Mouse (Mus musculus): Measurements from ENCODE around the gene Fndc3b. TPM values are rescaled to one million over a fixed set of nuclear protein-coding genes. Genes with fewer than 3 reads are reported as not detected.

Gene Fndc3b
- polyA plus RNA-seq, 1 experiment from 2014 or later = 12.3 TPM

DNA sequence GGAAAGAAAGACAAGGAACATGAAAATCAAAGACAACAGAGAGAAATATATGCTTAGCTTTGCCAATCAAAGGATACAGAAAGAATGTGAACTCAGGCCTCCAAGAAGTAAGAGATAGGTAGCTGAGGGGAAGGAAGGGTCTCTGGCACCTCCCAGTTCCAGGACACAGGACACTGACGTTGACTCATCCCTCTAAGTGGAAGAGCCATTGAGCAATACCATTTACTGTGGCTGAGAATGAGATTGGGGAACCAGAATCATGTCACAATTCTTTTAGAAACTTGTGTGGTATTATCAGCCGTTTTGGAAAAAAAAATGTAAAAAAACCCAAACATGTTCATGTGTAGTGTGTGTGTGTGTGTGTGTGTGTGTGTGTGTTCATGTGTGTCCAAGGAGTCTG, 31.0 kb upstream of the Fndc3b start:
- H3K27me3 ChIP-seq (replicated peaks; ENCODE audit: control insufficient read depth, insufficient read depth, low read length) = no peaks in the 10 kb centered on the region
- 42% methylated on average over 2 of the region's 2 CpGs for WGBS
- H3K4me3 ChIP-seq (ENCODE audit: low read depth, low read length) = no peak overlapping the region
- H3K9ac ChIP-seq (ENCODE audit: low read depth, low read length) = no peak overlapping the region
- no peak overlapping the region for H3K4me2 ChIP-seq
- H3K36me3 ChIP-seq (ENCODE audit: control insufficient read depth, insufficient read depth, low read length) = no peaks in the 10 kb centered on the region
- ATAC-seq (replicated peaks; ENCODE audit: low FRiP score) (no peak), DNase-seq (ENCODE audit: low spot score) (no peak)
- peaks cover 5% of the 10 kb centered on the region; the same call in 1 of the 2 replicates for H3K9me3 ChIP-seq (ENCODE audit: control insufficient read depth, low read length)
- H3K4me1 ChIP-seq (replicated peaks; ENCODE audit: control insufficient read depth, insufficient read depth, low read length) = no peaks in the 10 kb centered on the region
- no peak overlapping the region for H3K27ac ChIP-seq (ENCODE audit: low read depth, low read length)

DNA sequence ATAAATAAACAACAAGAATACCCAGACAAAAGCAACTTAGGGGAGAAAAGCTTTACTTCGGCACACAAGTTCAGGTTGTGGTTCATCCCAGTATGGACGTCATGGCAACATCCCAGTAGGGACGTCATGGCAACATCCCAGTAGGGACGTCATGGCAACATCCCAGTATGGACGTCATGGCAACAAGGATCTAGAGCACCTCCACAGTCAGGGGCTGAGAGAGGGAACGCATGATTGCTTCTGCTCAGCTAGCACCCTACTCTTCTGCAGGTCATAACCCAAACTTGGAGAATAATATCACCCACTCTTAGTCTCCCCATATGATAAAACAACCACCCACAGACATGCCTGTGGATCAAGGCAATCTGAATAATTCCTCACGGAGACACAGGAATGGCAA, 29.0 kb upstream of the Fndc3b start:
- WGBS = 79% methylated on average over 7 of the region's 7 CpGs
- Histone ChIP-seq H3K4me1 (replicated peaks; ENCODE audit: control insufficient read depth, insufficient read depth, low read length) (no peaks in the 10 kb centered on the region), H3K4me2 (no peak overlapping the region), H3K9me3 (ENCODE audit: control insufficient read depth, low read length) (no peaks in the 10 kb centered on the region), H3K36me3 (ENCODE audit: control insufficient read depth, insufficient read depth, low read length) (no peaks in the 10 kb centered on the region), H3K9ac (ENCODE audit: low read depth, low read length) (no peak overlapping the region), H3K4me3 (ENCODE audit: low read depth, low read length) (no peak overlapping the region), H3K27me3 (replicated peaks; ENCODE audit: control insufficient read depth, insufficient read depth, low read length) (no peaks in the 10 kb centered on the region), H3K27ac (ENCODE audit: low read depth, low read length) (no peak overlapping the region)
- DNase-seq (ENCODE audit: low spot score) = no peak
- ATAC-seq (replicated peaks; ENCODE audit: low FRiP score) = no peak

DNA sequence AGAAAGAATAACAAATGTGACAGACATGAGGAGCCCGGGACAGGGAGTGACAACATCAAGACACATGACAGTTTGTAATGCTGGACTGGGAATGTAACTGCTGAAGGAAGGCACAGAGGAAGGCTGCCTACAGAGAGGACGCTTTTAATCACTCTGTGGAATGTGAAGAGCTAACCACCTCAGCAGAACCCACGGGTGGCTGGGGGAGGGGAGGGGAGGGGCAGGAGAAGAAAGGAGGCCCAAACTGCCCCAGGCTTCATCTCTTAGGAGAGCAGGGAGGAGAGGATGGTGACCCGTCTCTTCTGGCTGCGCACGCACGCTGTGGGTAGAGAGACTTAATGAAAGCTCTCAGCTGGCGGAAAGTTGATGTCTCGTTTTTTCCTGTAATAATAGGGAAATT, 25.1 kb upstream of the Fndc3b start:
- H3K4me2 ChIP-seq = no peak overlapping the region
- no peaks in the 10 kb centered on the region for H3K4me1 ChIP-seq (replicated peaks; ENCODE audit: control insufficient read depth, insufficient read depth, low read length)
- 56% methylated on average over 9 of the region's 9 CpGs for WGBS
- DNase-seq (ENCODE audit: low spot score) = no peak
- no peaks in the 10 kb centered on the region for H3K9me3 ChIP-seq (ENCODE audit: control insufficient read depth, low read length)
- H3K27me3 ChIP-seq (replicated peaks; ENCODE audit: control insufficient read depth, insufficient read depth, low read length) = no peaks in the 10 kb centered on the region
- no peak overlapping the region for H3K27ac ChIP-seq (ENCODE audit: low read depth, low read length)
- no peaks in the 10 kb centered on the region for H3K36me3 ChIP-seq (ENCODE audit: control insufficient read depth, insufficient read depth, low read length)
- H3K9ac ChIP-seq (ENCODE audit: low read depth, low read length) = no peak overlapping the region
- H3K4me3 ChIP-seq (ENCODE audit: low read depth, low read length) = no peak overlapping the region
- ATAC-seq (replicated peaks; ENCODE audit: low FRiP score) = no peak

GRCm38 (mm10) chr3:27735113-27735512, 24.0 kb upstream of the Fndc3b start:
- Histone ChIP-seq H3K9ac (ENCODE audit: low read depth, low read length) (no peak overlapping the region), H3K36me3 (ENCODE audit: control insufficient read depth, insufficient read depth, low read length) (no peaks in the 10 kb centered on the region), H3K4me1 (replicated peaks; ENCODE audit: control insufficient read depth, insufficient read depth, low read length) (no peaks in the 10 kb centered on the region), H3K27ac (ENCODE audit: low read depth, low read length) (no peak overlapping the region), H3K4me2 (no peak overlapping the region), H3K9me3 (ENCODE audit: control insufficient read depth, low read length) (no peaks in the 10 kb centered on the region), H3K4me3 (ENCODE audit: low read depth, low read length) (no peak overlapping the region), H3K27me3 (replicated peaks; ENCODE audit: control insufficient read depth, insufficient read depth, low read length) (no peaks in the 10 kb centered on the region)
- no peak for ATAC-seq (replicated peaks; ENCODE audit: low FRiP score)
- 64% methylated on average over 5 of the region's 5 CpGs for WGBS
- DNase-seq (ENCODE audit: low spot score) = no peak

- Histone ChIP-seq H3K9me3 (ENCODE audit: control insufficient read depth, low read length) (no peaks in the 10 kb centered on the region), H3K4me2 (no peak overlapping the region), H3K27me3 (replicated peaks; ENCODE audit: control insufficient read depth, insufficient read depth, low read length) (no peaks in the 10 kb centered on the region), H3K4me3 (ENCODE audit: low read depth, low read length) (no peak overlapping the region), H3K36me3 (ENCODE audit: control insufficient read depth, insufficient read depth, low read length) (no peaks in the 10 kb centered on the region), H3K9ac (ENCODE audit: low read depth, low read length) (no peak overlapping the region), H3K27ac (ENCODE audit: low read depth, low read length) (peak overlapping the region; percentile 33; the same call in 1 of the 2 replicates), H3K4me1 (replicated peaks; ENCODE audit: control insufficient read depth, insufficient read depth, low read length) (no peaks in the 10 kb centered on the region; the same call in 1 of the 2 replicates)
- DNase-seq (ENCODE audit: low spot score) (no peak), ATAC-seq (replicated peaks; ENCODE audit: low FRiP score) (peak; percentile 80)
- WGBS = 60% methylated on average over 8 of the region's 8 CpGs
These were observed 18.0 kb upstream of the Fndc3b start for GRCm38 (mm10) chr3:27728798-27729782.

DNA sequence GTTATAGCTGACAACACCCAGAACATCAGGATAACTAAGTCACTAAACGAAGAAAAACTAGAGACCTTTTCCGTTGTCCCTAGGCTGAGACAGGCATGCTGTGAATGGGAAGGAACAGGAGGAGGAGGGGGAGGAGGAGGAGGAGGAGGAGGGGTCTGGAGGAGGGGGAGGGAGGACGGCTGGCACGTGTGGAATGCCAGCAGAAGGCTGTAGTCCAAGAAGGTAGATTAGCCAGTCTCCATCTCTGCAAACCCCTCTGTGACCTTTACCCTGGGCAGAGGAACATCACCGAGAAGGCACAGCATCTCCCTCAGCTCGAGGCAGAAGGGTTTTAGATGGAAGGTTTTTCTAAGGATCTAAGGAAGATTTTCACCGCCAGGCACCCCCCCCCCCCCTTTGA, 17.1 kb upstream of the Fndc3b start:
- ATAC-seq (replicated peaks; ENCODE audit: low FRiP score) (no peak), DNase-seq (ENCODE audit: low spot score) (no peak)
- H3K36me3 ChIP-seq (ENCODE audit: control insufficient read depth, insufficient read depth, low read length) = no peaks in the 10 kb centered on the region
- 17% methylated on average over 7 of the region's 7 CpGs for WGBS
- no peaks in the 10 kb centered on the region for H3K9me3 ChIP-seq (ENCODE audit: control insufficient read depth, low read length)
- no peaks in the 10 kb centered on the region for H3K27me3 ChIP-seq (replicated peaks; ENCODE audit: control insufficient read depth, insufficient read depth, low read length)
- peak overlapping the region; percentile 33; the same call in 1 of the 2 replicates for H3K27ac ChIP-seq (ENCODE audit: low read depth, low read length)
- H3K4me2 ChIP-seq = no peak overlapping the region
- H3K9ac ChIP-seq (ENCODE audit: low read depth, low read length) = no peak overlapping the region
- H3K4me1 ChIP-seq (replicated peaks; ENCODE audit: control insufficient read depth, insufficient read depth, low read length) = no peaks in the 10 kb centered on the region; the same call in 1 of the 2 replicates
- H3K4me3 ChIP-seq (ENCODE audit: low read depth, low read length) = no peak overlapping the region

DNA sequence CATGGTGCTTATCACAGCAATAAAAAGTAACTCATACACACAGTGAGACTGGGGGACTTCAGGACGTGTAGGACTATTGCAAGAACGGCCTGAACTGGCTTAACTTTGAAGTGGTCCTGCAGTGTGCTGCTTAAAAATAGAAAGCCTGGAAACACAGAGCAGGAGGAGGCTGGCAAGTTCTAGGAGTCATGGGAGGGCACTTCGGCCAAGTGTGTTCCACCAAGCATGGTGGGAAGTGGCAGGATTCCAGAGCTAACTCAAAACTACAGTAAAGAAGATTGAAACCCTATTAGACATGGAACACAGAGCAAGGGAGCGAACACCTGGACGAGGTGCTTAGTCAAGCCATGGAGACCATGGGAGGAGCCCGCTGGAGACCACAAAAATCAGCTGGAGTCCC, 14.6 kb upstream of the Fndc3b start:
- 75% methylated on average over 6 of the region's 6 CpGs for WGBS
- Histone ChIP-seq H3K4me3 (ENCODE audit: low read depth, low read length) (no peak overlapping the region), H3K27me3 (replicated peaks; ENCODE audit: control insufficient read depth, insufficient read depth, low read length) (no peaks in the 10 kb centered on the region), H3K4me2 (no peak overlapping the region), H3K9ac (ENCODE audit: low read depth, low read length) (no peak overlapping the region), H3K36me3 (ENCODE audit: control insufficient read depth, insufficient read depth, low read length) (no peaks in the 10 kb centered on the region), H3K4me1 (replicated peaks; ENCODE audit: control insufficient read depth, insufficient read depth, low read length) (no peaks in the 10 kb centered on the region; the same call in 1 of the 2 replicates), H3K9me3 (ENCODE audit: control insufficient read depth, low read length) (no peaks in the 10 kb centered on the region), H3K27ac (ENCODE audit: low read depth, low read length) (no peak overlapping the region)
- no peak for DNase-seq (ENCODE audit: low spot score)
- no peak for ATAC-seq (replicated peaks; ENCODE audit: low FRiP score)

- no peak for ATAC-seq (replicated peaks; ENCODE audit: low FRiP score)
- Histone ChIP-seq H3K4me1 (replicated peaks; ENCODE audit: control insufficient read depth, insufficient read depth, low read length) (no peaks in the 10 kb centered on the region; the same call in 1 of the 2 replicates), H3K4me3 (ENCODE audit: low read depth, low read length) (no peak overlapping the region), H3K9ac (ENCODE audit: low read depth, low read length) (no peak overlapping the region), H3K27ac (ENCODE audit: low read depth, low read length) (no peak overlapping the region), H3K9me3 (ENCODE audit: control insufficient read depth, low read length) (no peaks in the 10 kb centered on the region), H3K27me3 (replicated peaks; ENCODE audit: control insufficient read depth, insufficient read depth, low read length) (no peaks in the 10 kb centered on the region), H3K4me2 (no peak overlapping the region), H3K36me3 (ENCODE audit: control insufficient read depth, insufficient read depth, low read length) (no peaks in the 10 kb centered on the region)
- 63% methylated on average over 8 of the region's 8 CpGs for WGBS
- DNase-seq (ENCODE audit: low spot score) = no peak
These were observed 13.1 kb upstream of the Fndc3b start for GRCm38 (mm10) chr3:27724208-27724607.

Measured in liver, embryonic 11.5 days (tissue).